Mouse (Mus musculus): ENCODE measurements around the gene Pou6f2.

Pou6f2 gene

DNA sequence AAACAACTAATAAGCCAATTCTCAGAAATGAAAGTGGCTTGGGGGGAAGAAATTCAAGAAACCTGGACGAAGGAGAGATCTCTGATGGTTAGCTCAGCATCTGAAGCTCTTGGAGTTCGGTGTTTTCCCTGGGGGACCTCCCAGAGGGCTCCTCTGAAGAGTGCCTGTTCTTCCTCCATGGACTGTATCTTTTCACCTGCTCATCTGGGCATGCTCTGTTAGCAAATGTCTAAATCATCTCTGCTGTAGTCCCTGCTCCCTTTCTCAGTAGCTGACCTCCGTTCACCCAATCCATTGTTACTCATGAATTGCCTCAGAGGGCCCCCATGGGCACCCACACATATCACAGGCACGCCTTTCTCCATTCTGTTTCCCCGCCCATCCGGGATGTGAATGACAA is at the start of gene Pou6f2:
Pou6f2 (minus strand) TSS at position 101 of the 400 bp plus-strand sequence.
- no peak for DNase-seq (ENCODE audit: low spot score in 2 of 2)

DNA sequence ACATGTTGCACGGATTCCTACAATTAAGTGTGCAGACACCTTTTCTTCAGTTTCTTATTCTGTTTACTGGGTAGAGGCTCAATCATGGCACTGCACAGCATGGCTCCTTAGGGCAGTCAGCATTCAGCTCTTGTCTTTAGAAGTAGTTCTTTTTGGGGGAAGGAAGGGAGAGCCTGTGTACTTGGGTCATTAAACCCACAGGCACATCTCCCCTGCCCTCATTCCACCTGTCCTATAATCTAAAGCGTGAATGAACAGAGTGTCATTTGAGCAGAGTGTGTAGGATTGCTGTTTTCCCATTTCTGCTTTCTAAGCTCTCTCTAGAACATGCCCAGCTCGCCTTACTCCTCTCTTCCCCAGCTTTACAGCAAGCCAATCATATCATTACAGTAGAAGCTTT is 42.4 kb upstream of the Pou6f2 start:
- no peak for DNase-seq (ENCODE audit: low spot score in 2 of 2)

DNA sequence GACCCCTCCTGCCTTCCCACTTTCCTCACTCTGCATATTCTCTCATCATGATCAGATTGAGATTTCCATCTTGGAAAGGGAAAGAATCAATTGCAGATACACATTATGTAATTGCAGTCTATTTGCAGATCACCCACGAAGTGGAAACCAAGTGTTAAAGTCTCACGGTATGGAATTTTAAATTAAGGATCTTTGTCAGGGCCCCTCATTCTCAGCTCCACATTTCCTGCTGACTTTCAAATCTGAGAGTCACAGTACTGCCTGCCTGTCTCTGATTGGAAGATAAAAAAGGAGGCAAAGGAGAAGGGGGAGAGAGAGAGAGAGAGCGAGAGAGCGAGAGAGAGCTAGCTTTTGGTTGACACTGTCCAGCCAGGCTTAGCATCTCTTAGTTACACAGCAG is 9.8 kb downstream of the Pou6f2 start:
- no peak for DNase-seq (ENCODE audit: low spot score in 2 of 2)

DNA sequence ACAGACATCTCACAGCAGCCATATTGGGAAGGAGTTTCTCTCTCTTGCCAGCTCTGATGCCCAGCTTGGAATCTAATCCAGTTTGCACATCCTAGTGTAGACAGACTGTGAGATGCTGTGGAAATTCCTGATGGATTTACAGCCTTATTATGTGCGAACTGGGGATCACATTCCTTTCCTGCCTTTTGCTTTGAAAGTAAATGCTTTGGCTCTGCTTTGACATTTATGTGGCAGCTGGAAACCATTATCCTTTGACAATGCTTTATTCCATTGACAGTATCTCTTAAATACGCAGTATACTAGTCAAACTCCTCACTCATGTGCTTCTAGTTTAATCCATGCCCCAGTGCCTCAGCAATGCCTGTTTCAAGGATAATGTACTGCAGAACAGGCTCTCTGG is 34.1 kb downstream of the Pou6f2 start:
- no peak for DNase-seq (ENCODE audit: low spot score in 2 of 2)

DNA sequence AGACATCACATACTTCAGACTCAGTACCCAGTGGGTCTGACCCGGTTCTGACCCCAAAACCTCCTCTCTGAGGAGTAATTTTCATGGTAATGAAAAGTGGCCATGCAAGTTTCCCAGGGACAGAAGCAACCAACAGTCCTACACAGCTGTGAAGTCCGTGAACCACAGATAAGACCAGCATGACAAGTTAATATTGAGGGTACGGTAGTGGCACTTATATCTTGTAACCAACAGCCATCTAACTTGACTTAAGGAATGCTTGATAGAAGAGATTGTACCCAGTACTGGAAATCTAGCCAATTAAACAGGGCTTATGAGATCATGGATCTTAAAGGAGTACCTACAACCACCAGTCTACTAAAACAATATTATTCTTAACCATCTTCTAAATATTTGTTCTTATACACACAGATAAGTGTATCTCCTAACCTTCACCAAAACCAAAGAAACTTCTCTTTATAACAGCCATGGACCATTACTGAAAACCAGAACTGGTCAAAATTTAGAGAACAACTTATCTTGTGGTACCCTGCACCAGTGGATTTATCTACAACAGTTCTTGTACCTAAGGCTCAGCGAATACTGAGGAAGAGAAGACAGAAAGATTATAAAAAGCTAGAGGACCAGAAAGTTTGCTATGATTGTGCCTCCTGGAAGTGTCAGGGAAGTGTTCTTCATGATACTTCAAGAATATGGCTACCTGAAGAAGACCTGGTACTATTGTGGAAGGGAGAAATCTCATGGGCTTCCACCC is 52.7 kb downstream of the Pou6f2 start:
- no peak for DNase-seq (ENCODE audit: low spot score in 2 of 2)

DNA sequence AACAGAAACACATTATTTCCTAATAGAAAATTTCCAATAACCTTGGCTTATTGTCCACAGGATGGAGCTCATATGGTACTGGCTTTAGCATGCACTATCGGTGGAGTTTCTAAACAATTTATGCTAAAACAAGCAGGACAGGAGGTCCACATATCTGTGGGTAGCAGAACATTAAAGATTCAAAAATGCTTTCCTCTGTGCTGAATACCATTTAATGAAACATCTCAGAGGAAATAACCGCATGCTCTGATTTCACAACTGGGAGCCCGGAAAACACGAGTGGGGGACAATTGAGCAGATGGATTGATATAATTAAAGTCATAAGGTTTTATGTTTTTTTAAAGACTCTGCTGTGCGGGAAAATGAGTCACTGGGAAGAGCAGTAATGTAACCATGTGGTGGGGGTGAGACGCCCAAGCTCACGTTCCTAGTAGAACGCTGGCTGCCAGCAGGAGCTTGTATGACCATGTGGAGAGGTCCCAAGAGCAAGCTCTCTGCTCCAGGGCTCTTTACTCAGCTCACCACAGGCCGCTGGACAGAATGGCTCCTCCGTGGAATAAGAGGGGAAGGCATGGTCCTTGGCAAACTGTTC is 58.5 kb downstream of the Pou6f2 start:
- DNase-seq (ENCODE audit: low spot score in 2 of 2), result no peak

DNA sequence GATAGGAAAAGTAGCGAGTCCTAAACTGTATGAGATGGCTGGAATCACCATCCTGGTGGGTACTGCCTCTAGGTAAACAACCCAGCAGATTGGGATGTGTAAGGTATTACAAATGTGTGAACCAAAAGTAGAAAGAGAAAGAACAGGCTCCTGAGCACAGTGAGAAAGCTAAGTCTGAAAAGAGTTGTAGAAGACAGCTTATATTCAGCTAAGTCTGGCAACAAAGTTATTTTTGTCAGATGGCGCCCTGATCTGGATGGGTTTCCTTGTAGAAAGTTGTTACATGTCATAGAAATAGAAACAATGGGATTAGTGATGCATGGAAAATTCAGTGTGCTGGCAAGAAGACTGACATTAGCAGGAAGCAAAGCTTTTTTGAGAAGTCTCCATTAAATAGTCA is 59.5 kb downstream of the Pou6f2 start:
- no peak for DNase-seq (ENCODE audit: low spot score in 2 of 2)

DNA sequence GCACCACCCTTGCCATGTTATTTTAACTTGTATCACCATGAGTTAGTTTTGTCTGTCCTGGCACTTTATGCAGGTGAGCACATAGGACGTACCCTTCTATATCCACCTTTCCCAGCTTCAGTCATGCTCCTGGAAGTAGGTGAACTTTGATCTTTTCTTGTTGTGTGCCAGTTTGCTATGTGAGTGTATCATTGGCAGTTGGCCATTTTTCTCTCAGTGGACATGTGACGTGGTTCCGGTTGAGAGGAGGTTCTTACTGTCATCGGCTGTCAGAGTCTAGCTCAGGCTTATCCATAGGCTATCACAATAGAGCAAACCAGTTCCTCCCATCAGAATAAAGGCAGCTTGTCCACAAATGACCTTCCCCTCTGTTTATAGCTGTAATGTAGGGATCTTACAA is 63.5 kb downstream of the Pou6f2 start:
- DNase-seq (ENCODE audit: low spot score in 2 of 2), result no peak

DNA sequence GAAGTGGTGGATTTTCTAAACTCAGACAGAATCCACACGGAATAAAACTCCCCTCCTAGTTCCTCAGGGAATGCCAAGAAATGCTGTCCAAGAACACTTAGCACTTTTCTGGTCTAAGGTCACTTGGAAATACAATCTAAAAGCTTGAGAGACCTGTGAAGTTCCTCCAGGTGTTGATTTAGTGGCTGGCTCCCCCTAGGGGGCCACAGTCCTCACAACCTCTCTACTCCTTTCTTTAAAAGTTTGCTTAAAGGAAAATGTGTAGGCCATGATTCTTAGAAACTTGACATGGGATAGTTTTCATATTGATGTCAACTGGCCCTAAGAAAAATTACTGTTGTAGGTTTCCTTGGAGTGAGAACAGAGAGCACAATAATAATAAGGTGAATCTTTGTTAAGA is 64.9 kb downstream of the Pou6f2 start:
- DNase-seq (ENCODE audit: low spot score in 2 of 2), result no peak

DNA sequence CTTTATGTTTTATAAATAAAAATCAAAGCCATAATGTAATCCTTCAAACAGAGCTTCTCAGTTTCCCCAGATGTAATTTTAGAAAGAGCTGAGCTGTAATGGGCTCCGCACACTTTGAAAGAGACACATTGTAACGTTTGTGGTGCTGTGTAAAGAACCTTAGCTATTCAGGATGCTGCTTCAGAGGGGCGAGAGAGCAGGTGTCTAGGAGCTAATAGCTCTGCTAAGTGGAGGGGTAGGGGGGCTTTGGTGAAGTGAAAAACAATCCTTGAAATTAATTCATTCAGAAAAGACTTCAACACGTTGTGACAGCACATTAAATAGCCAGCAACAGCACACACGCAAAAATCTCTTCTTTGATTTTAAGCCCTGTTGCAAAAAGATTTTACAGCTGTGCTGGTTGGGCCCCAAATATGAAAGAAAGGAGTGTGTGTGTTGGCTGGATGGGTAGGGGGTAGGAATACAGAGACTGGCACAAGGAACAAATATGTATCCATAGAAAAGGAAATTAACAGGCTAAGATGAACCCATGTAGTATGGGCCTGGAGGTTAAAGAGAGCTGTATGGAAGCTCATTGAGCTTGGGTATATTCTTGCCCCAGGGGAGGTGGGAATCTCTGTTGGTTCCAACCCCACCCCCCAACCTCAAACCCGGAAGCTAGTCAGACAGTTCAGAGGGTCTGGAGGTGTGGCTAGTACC is 73.4 kb downstream of the Pou6f2 start:
- no peak for DNase-seq (ENCODE audit: low spot score in 2 of 2)

DNA sequence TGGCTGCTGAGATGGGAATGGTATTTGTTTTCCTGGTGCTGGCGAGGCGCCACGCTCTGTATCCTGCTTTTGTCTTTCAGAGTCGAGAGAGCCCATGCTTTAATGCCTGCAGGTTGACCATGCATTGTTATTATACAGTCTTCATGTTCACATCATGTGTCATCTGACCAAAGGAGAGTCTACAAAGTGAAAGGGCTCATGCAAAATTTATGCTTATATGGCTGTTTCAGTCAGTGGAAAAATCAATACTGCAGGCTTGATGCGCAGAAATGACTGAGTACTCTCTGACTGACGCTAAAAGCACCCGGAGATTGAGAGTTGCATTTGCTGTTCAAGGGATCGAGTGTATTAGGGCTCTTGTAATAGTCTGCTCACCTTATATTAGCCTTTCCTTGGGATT is 74.1 kb downstream of the Pou6f2 start:
- no peak for DNase-seq (ENCODE audit: low spot score in 2 of 2)

DNA sequence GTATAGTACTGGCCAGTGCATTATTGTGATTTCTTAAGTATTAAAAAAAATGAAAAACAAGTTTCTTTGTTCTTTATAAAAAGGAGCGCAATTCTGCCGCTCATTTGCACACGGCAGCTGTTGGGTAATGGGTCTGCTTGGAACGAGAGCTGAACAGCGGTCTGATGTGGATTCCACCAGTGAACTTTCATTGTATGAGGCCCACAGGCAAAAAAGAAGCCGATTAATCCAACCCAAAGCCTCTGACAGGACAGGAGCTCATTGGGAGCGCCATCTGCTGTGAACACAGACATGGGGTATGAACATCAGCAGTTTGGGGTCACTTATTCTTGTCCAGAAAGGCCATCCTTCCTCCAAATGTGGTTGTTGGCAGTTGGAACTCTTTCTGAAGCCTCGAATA is 84.9 kb downstream of the Pou6f2 start:
- DNase-seq (ENCODE audit: low spot score in 2 of 2), result no peak

DNA sequence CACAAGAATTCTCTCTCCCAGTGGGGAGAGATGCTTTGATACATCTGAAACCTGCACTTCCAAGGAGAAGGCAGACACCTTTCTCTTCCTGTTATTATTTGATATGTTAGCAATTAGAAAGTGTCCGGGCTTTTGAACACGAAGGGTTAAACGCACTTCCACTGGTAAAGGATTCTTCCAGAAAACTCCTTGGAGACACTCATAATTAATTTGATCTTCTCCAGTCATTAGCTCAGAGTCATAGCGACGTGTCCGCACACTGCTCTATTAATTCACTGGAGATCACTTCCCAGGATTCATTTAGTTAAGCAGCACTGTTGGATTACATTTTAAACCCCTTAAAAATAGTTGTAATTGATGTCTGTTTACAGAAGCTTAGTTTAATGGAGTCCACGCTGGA is 88.5 kb downstream of the Pou6f2 start:
- DNase-seq (ENCODE audit: low spot score in 2 of 2), result no peak

DNA sequence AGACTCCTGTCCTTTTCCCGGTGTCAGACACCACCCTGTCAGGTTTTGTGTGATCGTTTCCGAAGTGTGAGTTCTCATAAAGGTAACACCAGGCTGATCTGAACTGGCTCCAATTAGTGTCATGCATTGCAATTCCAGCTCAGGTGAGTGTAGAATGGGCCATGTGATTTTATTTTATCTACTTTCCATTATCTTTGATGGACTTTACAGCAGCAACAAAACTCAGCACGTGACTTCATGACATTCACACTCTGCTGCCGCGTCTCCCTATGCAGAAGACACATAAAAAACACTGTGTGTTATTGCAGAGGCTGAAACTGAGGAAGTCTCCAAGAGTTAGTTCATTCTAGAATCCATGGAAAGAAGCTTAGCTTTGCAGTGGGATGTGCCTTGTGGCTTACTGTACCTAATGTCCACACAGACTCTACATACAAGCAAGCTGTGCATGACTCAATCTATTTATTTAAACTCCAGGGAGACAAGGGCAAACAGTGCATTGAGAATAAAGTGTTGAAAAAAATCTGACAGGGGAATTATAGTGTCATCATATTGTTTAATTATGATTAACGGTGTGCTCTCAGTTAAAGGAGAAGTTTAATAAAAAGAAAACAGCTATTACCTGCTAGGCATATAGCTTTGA is 90.9 kb downstream of the Pou6f2 start:
- no peak for DNase-seq (ENCODE audit: low spot score in 2 of 2)

DNA sequence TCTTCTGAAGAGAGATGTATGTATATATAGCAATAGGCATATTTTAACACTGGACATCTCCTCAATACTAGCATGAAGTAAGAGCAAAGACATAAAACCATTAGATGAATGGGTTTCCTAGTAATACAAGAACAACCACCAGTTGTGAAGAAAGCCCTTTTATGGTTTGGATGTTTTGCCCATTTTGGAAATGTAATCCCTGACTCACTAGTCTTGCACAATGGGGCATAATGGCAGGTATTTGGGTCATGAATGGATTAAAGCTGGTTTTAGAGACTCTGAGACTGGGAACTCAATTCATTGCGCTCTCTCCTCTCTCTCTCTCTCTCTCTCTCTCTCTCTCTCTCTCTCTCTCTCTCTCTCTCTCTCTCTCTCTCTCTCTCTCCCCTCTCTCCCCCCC is 97.5 kb downstream of the Pou6f2 start:
- no peak for DNase-seq (ENCODE audit: low spot score in 2 of 2)

DNA sequence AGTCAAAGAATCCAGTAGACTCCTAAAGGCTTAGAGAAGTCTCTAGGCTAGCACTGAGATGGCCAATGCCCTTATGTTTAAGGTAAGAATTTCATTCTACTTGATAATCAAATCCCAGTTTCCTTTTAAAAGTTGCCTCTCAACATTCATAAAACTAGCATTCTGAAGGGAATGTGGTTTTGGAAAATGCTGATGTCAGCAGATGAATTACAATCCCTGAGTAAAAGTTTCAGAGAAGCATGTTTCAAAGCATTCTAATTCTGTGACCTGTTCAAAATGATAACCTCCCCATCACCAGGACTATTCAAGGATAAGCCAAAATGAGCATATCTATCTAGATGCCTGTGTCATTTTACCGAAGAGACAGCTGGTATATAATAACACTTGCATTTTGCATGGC is 104.0 kb downstream of the Pou6f2 start:
- no peak for DNase-seq (ENCODE audit: low spot score in 2 of 2)

DNA sequence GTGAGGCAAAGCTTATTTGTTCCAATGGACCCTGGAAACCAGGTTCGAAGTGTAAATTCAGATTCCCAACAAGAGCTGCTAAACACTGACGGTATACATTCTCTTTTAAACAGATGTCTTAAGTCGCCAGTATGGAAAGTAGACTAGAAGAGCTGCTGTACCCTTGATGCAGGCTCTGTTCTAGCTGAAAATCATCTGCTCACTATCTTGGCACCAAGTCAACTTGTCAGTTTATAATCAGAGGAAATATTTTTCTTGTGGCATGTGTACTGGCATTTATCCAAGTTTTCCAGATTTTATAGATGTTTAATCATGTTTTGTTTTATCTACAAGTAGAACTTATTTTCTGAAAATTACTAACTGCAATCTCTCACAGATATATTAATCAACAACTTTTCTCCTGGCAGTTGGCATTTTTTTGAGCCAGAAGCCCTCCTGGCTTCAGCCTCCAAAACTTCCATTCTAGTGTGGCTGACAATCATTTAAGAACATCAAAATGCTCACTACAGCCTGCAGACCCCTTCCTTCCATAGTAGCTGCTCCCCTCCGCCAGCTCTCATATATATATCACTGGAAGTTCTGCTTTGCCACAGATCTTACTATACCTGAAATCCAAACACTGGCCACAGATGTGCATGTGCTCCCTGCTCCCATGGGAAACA is 107.1 kb downstream of the Pou6f2 start:
- DNase-seq (ENCODE audit: low spot score in 2 of 2), result no peak

DNA sequence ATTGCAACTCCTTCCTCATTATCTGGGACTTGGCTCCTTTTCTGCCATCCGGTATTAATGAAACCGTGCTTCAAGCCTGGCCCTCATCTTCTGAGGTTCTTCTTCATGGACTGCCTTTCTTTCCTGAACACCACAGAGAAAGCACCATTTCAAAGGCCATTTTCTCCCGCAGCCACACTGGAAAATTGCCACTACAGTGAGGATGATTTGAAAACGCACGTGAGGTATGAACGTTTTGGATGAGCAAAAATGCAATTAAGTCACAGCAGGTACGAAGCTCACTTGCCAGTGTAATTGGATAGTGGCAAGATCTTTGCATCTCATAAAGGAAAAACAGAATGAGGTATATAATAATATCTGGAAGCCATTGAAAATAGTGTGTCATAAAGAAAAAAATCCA is 110.0 kb downstream of the Pou6f2 start:
- DNase-seq (ENCODE audit: low spot score in 2 of 2), result no peak

DNA sequence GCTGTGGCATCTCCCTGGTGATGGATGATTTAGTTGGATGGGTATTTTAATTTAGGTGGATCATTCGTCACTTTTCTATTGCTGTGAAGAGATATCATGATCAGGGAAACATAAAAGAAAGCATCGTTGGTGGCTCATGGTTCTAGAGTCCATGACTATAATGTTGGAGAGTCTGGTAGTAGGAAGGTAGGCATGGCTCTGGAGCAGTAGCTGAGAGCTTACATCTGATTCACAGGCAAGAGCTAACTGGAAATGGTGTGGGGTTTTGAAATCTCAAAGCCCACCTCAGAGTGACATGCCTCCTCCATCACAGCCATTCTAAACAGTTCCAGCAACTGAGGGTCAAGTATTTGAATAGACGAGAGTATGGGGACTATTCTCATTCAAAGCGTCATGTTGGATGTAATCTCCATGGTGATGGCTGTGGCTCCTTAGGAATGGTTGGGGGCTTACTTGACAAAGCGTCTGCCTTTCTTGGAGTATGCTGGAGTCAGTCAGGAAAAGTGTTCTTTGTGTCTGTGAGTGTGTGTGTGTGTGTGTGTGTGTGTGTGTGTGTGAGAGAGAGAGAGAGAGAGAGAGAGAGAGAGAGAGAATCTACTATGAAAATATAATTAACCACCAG is 115.0 kb downstream of the Pou6f2 start:
- DNase-seq (ENCODE audit: low spot score in 2 of 2), result no peak

DNA sequence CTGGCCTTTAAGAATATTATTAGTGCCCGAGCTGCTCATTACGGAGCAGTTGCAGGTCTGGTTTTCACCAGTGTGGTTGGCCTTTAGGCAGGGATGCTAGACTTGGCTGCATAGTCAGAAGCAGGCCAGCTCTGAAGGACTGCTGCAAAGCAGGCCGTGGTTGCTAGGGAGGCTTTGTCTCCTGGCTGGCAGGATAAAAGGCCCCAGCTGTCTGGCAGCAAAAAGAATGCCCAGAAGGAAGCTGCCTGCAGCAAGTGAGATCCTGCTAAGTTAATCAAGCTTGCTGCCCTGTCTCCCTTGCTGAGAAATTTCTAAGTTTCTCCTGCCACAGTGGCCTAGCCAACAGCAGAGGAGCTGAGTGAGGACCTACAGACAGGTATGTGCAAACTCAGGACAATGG is 116.4 kb downstream of the Pou6f2 start:
- DNase-seq (ENCODE audit: low spot score in 2 of 2), result no peak

DNA sequence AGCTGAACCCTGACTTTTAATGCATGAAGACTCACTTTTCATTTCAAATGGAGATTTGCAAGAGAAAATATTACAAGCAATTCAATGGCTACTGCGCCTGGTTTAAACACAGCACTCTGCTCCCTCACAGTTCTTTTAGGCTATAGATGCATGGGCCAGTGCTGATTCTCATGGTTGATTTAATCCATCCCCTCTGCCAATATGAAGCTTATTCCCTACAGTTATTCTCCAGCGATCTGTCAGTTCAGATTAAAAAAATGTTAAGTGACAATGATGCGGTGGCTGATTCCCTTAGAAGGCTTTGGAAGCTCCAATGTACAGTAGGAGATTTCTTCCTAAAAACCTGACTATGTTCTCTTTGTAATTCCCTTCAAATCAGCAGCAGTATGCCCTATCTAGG is 144.4 kb downstream of the Pou6f2 start:
- no peak for DNase-seq (ENCODE audit: low spot score in 2 of 2)
